Mouse (Mus musculus) kidney, adult 2 months (tissue): ENCODE results near the gene Dnajb13. TPM values are rescaled to one million over a fixed set of nuclear protein-coding genes. Genes with fewer than 3 reads are reported as not detected.

ENCODE experiments used
- DNase-seq: peaks from one replicate; pipeline ENCODE4 v3.0.0; 2021
- H3K27ac ChIP-seq: fragments of 200-500 bp; 2 replicates; pipeline ENCODE4 v1.5.1; 2012; ENCODE audit warnings: low read depth, low read length, control low read depth, inconsistent platforms; ENCODE audit not compliant: insufficient read depth
- H3K27me3 ChIP-seq: fragments of 200-500 bp; replicated peaks from 2 replicates; pipeline ENCODE4 v1.6.1; 2012; ENCODE audit warnings: mild to moderate bottlenecking, moderate library complexity, low read length, inconsistent platforms; ENCODE audit not compliant: control insufficient read depth, insufficient read depth
- H3K36me3 ChIP-seq: fragments of 200-500 bp; 2 replicates; pipeline ENCODE4 v1.6.1; 2012; ENCODE audit warnings: mild to moderate bottlenecking, moderate library complexity, low read length, inconsistent platforms; ENCODE audit not compliant: control insufficient read depth, insufficient read depth
- H3K4me1 ChIP-seq: fragments of 200-500 bp; 2 replicates; pipeline ENCODE4 v1.6.1; 2011; ENCODE audit warnings: low read length; ENCODE audit not compliant: control insufficient read depth, insufficient read depth
- H3K4me3 ChIP-seq: fragments of 200-500 bp; 2 replicates; pipeline ENCODE4 v1.5.1; 2011; ENCODE audit warnings: mild to moderate bottlenecking, low read depth, low read length, control low read depth; ENCODE audit not compliant: insufficient read depth
- CTCF ChIP-seq: fragments of 200-500 bp; conservative IDR thresholded peaks from 2 replicates; pipeline ENCODE4 v1.5.1; 2011; ENCODE audit warnings: low read depth, mild to moderate bottlenecking, control low read depth, low read length, moderate library complexity, mixed read lengths; ENCODE audit not compliant: insufficient read depth, insufficient read length
- POLR2A ChIP-seq: fragments of 200-500 bp; IDR thresholded peaks from one replicate; pipeline ENCODE4 v1.6.1; 2011; ENCODE audit warnings: low read depth, low read length, control low read depth
- WGBS: fragments of 180-500 bp; shearing (Covaris S2); methylation state at CpG from one replicate; pipeline ENCODE4 v1.1.7; 2018; 5-methylcytosine and 5-hydroxymethylcytosine counted together
- polyA plus RNA-seq: library from polyadenylated mRNA; depleted of rRNA; stranded (reverse); fragments of >200 nt; gene quantifications from 2 replicates; pipeline ENCODE4 v1.2.3, GENCODE M21; 2012

Gene Dnajb13
- polyA plus RNA-seq, 1 experiment = 0.36 TPM

GRCm38 (mm10) chr7:100474680-100475079 is 40.1 kb downstream of the Dnajb13 start:
- H3K36me3 ChIP-seq = no peaks in the 10 kb centered on the region
- peak; percentile 83 for DNase-seq
- H3K4me1 ChIP-seq = peaks cover 15% of the 10 kb centered on the region; the same call in 1 of the 2 replicates
- WGBS = 23% methylated on average over 1 of the region's 1 CpGs
- H3K4me3 ChIP-seq = no peak overlapping the region
- TF ChIP-seq CTCF (no peak), POLR2A (no peak)
- H3K27me3 ChIP-seq = no peaks in the 10 kb centered on the region
- H3K27ac ChIP-seq = peak overlapping the region; percentile 74; the same call in 1 of the 2 replicates

- H3K4me1 ChIP-seq = peaks cover 13% of the 10 kb centered on the region; the same call in 1 of the 2 replicates
- 50% methylated on average over 9 of the region's 9 CpGs for WGBS
- no peak for TF ChIP-seq CTCF
- no peak for TF ChIP-seq POLR2A
- DNase-seq = no peak
- H3K27ac ChIP-seq = no peak overlapping the region
- no peak overlapping the region for H3K4me3 ChIP-seq
- H3K36me3 ChIP-seq = no peaks in the 10 kb centered on the region
- no peaks in the 10 kb centered on the region for H3K27me3 ChIP-seq
Observed at GRCm38 (mm10) chr7:100473846-100474454, 40.8 kb downstream of the Dnajb13 start.

- TF ChIP-seq POLR2A (no peak), CTCF (no peak)
- no peak for DNase-seq
- H3K27ac ChIP-seq = no peak within 1 kb of the TSS
- 76% methylated on average over 6 of the region's 6 CpGs for WGBS
- H3K4me1 ChIP-seq = peaks cover 13% of the 10 kb centered on the region; the same call in 1 of the 2 replicates
- H3K36me3 ChIP-seq = no peaks in the 10 kb centered on the region
- H3K27me3 ChIP-seq = no peaks in the 10 kb centered on the region
- no peak within 1 kb of the TSS for H3K4me3 ChIP-seq
Observed at GRCm38 (mm10) chr7:100472777-100473176, 42.0 kb downstream of the Dnajb13 start, which contains the start of gene Ucp3. Ucp3 (plus strand) TSS chr7:100472990.

GRCm38 (mm10) chr7:100471407-100471797 is 43.4 kb downstream of the Dnajb13 start:
- H3K27me3 ChIP-seq = no peaks in the 10 kb centered on the region
- H3K27ac ChIP-seq = no peak overlapping the region
- H3K4me3 ChIP-seq = no peak overlapping the region
- WGBS = 83% methylated on average over 1 of the region's 1 CpGs
- no peaks in the 10 kb centered on the region for H3K36me3 ChIP-seq
- peaks cover 19% of the 10 kb centered on the region; the same call in 1 of the 2 replicates for H3K4me1 ChIP-seq
- DNase-seq = no peak
- TF ChIP-seq POLR2A (no peak), CTCF (no peak)

GRCm38 (mm10) chr7:100470796-100471406 is 43.9 kb downstream of the Dnajb13 start:
- Histone ChIP-seq H3K4me3 (no peak overlapping the region), H3K27ac (no peak overlapping the region), H3K27me3 (no peaks in the 10 kb centered on the region), H3K4me1 (peaks cover 23% of the 10 kb centered on the region; the same call in 1 of the 2 replicates), H3K36me3 (no peaks in the 10 kb centered on the region)
- TF ChIP-seq POLR2A = no peak
- no peak for TF ChIP-seq CTCF
- DNase-seq = no peak
- 93% methylated on average over 11 of the region's 11 CpGs for WGBS

- Histone ChIP-seq H3K36me3 (no peaks in the 10 kb centered on the region), H3K27me3 (no peaks in the 10 kb centered on the region), H3K4me1 (peaks cover 29% of the 10 kb centered on the region; the same call in 1 of the 2 replicates), H3K27ac (no peak overlapping the region), H3K4me3 (no peak overlapping the region)
- WGBS = 96% methylated on average over 1 of the region's 1 CpGs
- DNase-seq = no peak
- TF ChIP-seq CTCF (no peak), POLR2A (no peak)
Observed at GRCm38 (mm10) chr7:100469502-100469901, 45.3 kb downstream of the Dnajb13 start.

GRCm38 (mm10) chr7:100468761-100469160 is 46.0 kb downstream of the Dnajb13 start:
- TF ChIP-seq CTCF = no peak
- no peak for TF ChIP-seq POLR2A
- Histone ChIP-seq H3K4me1 (peaks cover 28% of the 10 kb centered on the region), H3K27ac (no peak overlapping the region), H3K36me3 (no peaks in the 10 kb centered on the region), H3K27me3 (no peaks in the 10 kb centered on the region), H3K4me3 (no peak overlapping the region)
- WGBS = 90% methylated on average over 6 of the region's 6 CpGs
- DNase-seq = no peak
